Mouse (Mus musculus): ENCODE measurements around the gene Sowahb. TPM values are rescaled to one million over a fixed set of nuclear protein-coding genes. Genes with fewer than 3 reads are reported as not detected.

Gene Sowahb
- not detected in 2 replicates for total RNA-seq (2017)

DNA sequence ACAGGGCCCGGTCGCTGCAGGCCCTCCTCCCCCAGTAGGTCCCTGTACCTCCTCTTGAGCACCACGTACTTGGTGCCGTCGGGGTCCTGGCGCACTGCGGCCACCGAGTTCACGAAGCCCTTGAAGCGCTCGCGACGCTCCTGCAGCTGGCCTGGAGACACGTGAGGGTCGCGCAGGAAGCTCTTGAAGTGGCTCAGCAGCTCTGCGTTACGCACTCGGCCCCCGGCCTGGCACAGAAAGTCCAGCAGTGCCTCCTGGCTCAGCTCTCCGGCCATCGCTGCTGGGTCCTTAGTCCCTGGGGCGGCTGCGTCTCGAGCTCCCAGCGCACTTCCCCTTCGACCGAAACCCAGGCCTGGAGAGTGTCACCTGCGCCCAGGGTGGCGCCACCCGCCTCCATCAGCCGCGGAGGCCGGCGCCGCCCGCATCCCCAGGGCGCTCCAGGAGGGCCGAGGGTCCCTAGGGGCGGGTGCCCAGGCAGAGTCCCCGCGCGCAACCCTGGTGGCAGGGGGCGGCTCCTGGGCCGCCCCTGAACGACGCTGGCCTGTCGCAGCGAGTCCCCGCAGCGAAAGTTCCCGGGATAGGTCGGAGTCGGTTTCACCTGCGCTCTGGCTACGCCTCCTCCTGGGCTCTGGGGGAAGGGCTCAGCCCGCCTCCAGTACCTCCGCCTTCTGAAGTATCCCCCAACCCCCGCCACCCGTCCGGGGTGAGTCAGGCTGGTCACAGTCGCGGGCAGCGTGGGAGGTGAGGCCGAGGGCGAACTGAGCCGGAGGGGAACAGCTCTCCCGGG, at the start of gene Sowahb:
Gene Sowahb (minus strand): TSS at position 439 of the 787 bp plus-strand sequence.
- ATAC-seq (replicated peaks; ENCODE audit: low read depth, poor library complexity, severe bottlenecking), result peak; percentile 57

GRCm38 (mm10) chr5:93093638-93094527, 49.1 kb upstream of the Sowahb start:
- ATAC-seq (replicated peaks; ENCODE audit: low read depth, poor library complexity, severe bottlenecking), result peak; percentile 34

GRCm38 (mm10) chr5:93092857-93093622, 48.2 kb upstream of the Sowahb start, which contains the start of gene Sept11:
TSS of gene Sept11 (plus strand) at chr5:93093437.
- ATAC-seq (replicated peaks; ENCODE audit: low read depth, poor library complexity, severe bottlenecking), result peak; percentile 77

- peak; percentile 25 for ATAC-seq (replicated peaks; ENCODE audit: low read depth, poor library complexity, severe bottlenecking)
Measured at GRCm38 (mm10) chr5:93092147-93092781, 47.4 kb upstream of the Sowahb start.

DNA sequence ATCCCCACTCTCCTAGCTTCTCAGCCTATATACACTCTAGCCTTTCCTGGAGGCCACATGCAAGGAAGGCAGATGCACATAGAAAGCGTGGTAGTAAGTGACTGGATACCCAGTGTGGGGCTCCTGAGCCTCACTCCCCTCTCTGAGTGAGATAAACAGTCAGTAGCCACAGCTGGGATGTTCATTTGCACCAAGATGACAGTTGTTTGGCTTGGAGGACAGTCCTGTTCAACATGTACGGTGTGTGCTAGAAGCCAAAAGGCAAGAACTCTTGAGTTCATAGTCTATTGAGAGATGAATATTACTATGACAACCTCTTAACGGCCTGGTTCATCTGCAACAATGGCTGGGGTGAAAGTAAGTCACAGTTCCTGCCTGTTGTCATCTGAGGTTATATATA, 46.4 kb upstream of the Sowahb start:
- ATAC-seq (replicated peaks; ENCODE audit: low read depth, poor library complexity, severe bottlenecking), result no peak

DNA sequence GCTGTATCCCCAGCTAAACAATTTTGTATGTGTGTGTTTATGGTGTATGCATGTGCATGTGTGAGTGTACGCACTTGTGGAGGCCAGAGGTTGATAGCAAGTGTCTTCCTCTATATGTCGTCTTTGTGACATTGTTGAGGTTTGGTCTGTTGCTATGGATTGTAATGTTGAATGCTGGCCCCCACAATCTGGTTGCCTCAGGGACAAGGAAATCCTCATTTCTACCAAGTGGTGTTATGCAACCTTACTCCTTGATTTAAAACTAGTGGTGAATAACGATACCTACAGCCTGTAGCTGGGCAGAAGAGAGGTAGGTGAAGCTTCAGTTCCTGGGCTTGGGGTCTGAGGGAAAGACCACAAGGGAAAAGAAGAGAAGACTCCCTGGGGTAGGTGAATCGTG, 41.1 kb upstream of the Sowahb start:
- ATAC-seq (replicated peaks; ENCODE audit: low read depth, poor library complexity, severe bottlenecking), result peak; percentile 65; the same call in 1 of the 2 replicates

GRCm38 (mm10) chr5:93085015-93085598, 40.3 kb upstream of the Sowahb start:
- peak; percentile 55; the same call in 1 of the 2 replicates for ATAC-seq (replicated peaks; ENCODE audit: low read depth, poor library complexity, severe bottlenecking)

- ATAC-seq (replicated peaks; ENCODE audit: low read depth, poor library complexity, severe bottlenecking), result no peak
Measured at GRCm38 (mm10) chr5:93079596-93079995, 34.8 kb upstream of the Sowahb start.

DNA sequence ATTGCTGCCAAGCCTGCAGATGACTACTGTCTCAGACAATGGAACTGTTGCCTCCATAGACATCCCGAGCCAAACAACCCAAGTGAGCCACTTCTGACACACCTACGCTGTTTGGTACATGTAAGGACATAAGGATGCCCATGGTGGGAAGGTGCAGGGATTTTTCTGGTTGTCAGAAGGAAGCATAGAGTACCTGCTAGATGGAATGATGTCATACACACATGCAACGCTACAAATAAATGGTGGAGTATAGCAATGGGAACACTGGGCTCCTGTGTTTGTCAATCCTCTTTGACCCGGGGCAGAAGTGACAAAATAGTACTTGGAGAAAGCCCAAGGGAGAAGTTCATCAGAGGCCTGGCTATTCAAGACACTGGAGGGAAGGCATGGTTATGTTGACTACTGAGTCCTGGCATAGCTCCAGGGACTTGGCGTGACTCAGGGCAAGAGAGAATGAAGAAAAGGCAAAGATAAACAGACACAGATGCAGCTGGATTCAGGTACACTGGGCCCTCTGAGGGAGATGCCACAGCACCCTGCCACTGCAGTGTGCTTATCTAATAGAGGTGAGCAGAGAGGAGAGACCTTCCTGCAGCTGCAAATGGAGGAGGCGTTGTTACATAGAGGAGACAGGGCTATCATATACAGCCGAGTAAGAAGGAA, 33.0 kb upstream of the Sowahb start:
- 0 out of 2 replicates have a peak, but pooled peaks have one; percentile 29 for ATAC-seq (replicated peaks; ENCODE audit: low read depth, poor library complexity, severe bottlenecking)

DNA sequence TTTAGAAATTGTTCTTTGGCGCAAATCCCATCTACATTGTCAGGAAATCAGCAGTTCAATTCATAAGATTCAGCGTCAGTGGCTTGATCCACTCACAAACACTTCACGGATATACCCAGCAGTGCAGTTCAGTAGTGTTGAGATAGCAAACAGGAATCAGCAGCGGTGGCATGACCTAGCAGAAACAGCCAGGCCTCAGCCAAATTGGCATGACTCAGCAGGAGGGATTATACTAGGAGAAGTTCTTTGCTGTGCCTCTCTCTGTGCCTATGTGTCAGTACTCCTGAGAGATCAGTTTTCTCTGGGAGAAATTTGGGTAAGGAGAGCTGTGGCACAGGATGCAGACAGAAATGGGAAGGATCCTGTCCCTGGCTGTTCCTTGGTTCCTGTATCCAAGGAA, 16.0 kb upstream of the Sowahb start:
- peak; percentile 32; the same call in 1 of the 2 replicates for ATAC-seq (replicated peaks; ENCODE audit: low read depth, poor library complexity, severe bottlenecking)

DNA sequence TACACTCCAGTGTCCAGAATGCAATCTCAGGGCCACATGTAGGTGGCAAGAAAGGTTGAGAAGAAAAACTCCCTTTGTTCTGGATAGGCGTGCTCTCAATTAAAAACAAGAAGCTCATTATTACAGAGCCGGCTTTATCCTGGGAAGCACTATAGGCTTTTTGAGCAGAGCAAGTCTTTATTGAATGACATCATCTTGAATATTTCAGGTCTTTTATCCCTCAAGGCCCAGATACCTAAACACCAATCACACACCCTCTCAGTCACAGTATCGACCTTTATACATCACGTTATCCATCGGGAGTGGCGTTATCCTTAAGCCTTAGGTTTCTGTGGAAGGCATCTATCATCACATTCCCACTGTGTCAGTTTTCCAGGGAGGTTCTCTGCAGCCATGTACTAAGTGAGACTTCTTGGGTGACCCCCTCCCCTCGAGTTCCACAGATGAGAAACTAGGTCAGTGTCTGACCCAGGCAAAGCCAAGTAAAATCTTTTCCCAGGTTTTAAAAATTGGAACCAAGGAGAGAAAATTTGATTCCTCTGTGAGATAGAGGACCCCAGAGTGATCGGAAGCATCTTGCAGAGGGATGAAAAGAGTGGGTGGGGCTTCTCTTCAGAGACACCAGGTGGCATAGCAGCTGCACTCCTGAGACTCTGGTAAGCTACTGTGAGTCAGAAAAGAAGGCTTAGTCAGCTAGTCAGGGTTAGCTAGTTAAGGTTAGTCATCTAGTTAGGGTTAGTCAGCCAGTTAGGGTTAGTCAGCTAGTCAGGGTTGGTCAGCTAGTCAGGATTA, 9.0 kb upstream of the Sowahb start:
- ATAC-seq (replicated peaks; ENCODE audit: low read depth, poor library complexity, severe bottlenecking), result no peak

DNA sequence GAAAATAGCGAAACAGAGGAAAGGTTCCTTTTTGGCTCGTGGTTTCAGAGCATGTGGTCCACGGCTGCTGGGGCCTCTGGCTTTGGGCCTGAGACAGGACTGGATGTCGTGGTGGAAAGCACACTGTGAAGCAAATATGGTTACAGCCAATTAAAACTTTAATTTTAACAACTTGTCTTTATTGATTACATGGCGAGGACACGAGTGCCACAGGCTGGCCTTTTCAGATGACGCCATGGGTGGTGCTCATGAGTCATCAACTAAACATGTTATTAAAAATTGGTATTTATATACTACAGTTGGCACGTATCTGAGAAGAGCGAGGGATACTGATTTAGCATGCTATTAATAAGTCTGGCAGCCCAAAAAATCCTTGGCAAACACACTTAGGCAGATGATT, 7.1 kb upstream of the Sowahb start:
- no peak for ATAC-seq (replicated peaks; ENCODE audit: low read depth, poor library complexity, severe bottlenecking)

GRCm38 (mm10) chr5:93051041-93051440, 6.2 kb upstream of the Sowahb start:
- no peak for ATAC-seq (replicated peaks; ENCODE audit: low read depth, poor library complexity, severe bottlenecking)

- no peak for ATAC-seq (replicated peaks; ENCODE audit: low read depth, poor library complexity, severe bottlenecking)
Measured at GRCm38 (mm10) chr5:93049971-93050370, 5.1 kb upstream of the Sowahb start.

- no peak for ATAC-seq (replicated peaks; ENCODE audit: low read depth, poor library complexity, severe bottlenecking)
Measured at GRCm38 (mm10) chr5:93048481-93049240, 3.8 kb upstream of the Sowahb start.

DNA sequence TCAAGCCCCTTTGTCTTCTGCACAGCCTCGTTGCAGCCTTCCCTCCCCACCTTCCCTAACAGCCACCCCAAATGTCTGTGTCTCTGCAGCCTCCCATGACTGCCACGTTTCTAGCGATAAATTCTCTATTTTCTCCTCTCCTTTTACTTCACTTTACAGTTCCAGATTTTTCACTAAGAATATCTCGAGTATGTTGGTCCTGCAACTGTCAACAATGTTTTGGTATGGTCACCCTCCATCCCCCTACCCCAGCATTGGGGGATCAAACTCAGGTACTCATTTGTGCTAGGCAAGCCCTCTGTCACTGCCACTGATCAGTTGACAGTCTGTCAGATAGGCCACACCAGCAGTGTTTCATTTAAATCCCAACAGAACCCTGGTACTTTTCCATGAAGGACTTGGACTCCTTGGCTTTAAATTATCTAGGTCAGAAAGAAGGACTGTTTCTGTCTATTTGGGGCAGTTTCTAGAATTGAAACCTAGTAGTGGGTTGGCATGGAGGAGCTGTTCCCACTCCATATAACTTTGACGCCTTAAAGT, 1.6 kb upstream of the Sowahb start:
- no peak for ATAC-seq (replicated peaks; ENCODE audit: low read depth, poor library complexity, severe bottlenecking)

- ATAC-seq (replicated peaks; ENCODE audit: low read depth, poor library complexity, severe bottlenecking), result no peak
Measured at GRCm38 (mm10) chr5:93045371-93045714, 521 bp upstream of the Sowahb start.

Measured in common myeloid progenitor, adult 5-6 weeks (primary cell).